Mouse (Mus musculus): ENCODE measurements around the gene Akap2. TPM values are rescaled to one million over a fixed set of nuclear protein-coding genes. Genes with fewer than 3 reads are reported as not detected.

The Akap2 gene
- total and polyA plus RNA-seq, 3 experiments, result 1.7 to 7.2 TPM; not detected in 1

DNA sequence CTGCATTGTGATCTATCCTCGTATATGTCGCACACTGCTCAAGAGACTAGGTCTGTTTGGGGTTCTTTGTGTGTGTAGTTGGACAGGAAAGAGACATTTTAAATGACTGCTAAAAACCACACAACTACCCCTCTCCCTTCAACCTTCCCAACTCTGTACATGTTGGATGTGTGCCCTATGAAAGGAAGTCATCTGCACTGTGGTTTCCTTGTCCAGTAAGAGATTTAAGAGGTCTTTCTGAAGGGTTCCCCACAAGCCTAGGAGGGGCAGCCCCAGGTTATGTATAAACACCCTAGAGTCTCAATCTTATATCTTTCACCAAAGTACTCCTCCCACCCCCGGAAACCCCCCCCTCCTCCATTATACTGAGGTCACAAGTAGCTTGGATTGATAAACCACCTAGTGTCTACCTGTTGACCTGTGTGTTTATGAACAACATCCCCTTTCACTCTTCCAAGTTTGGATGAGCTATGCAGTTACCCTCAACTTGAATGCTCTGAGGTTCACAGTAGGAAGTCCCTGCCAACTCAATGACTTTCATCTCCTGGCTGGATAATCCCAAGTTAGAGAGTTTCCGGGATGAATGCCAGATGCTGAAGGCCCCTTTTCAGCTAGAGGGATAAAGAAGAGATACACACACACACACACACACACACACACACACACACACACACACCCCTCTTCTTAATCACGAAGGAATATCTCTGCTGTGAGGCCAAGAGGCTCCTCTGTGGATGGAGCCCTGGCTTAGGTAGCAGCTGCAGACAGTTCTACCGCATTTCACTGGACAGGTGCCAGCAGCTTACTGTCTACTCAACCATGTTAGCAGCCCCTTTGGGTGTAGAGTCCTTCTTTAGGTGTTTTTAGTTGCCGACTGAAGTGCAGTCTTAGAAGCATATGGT is 166.3 kb downstream of the Akap2 start:
- Histone ChIP-seq H3K9ac (ENCODE audit: control insufficient read depth, low read depth, low read length, poor library complexity, severe bottlenecking) (no peak overlapping the region), H3K27ac (ENCODE audit: control insufficient read depth, low read depth, low read length) (no peak overlapping the region), H3K27me3 (ENCODE audit: control insufficient read depth in 1 of 2, insufficient read depth in 2 of 2, low read length in 2 of 2) (no peaks in the 10 kb centered on the region), H3K9me3 (replicated peaks; ENCODE audit: insufficient read depth, low read length) (no peaks in the 10 kb centered on the region), H3K4me3 (ENCODE audit: control insufficient read depth in 1 of 2, insufficient read depth in 1 of 2, low read depth in 2 of 2, low read length in 2 of 2) (no peak overlapping the region), H3K4me1 (ENCODE audit: control insufficient read depth in 1 of 2, insufficient read depth in 2 of 2, low read length in 2 of 2) (peaks cover 0 to 5% of the 10 kb centered on the region in 2 experiments; a peak in 2 of 4 replicates), H3K36me3 (ENCODE audit: control insufficient read depth in 1 of 2, insufficient read depth in 2 of 2, low read length in 2 of 2) (no peaks in the 10 kb centered on the region), H3K79me2 (ENCODE audit: control insufficient read depth, insufficient read depth, low read length, poor library complexity) (no peaks in the 10 kb centered on the region)
- no peak for TF ChIP-seq KAT2A (conservative IDR thresholded peaks at IDR 0.05; ENCODE audit: low read depth, low read length)
- TF ChIP-seq ZC3H11A (IDR thresholded peaks at IDR 0.05; ENCODE audit: low read depth, low read length), result no peak
- TF ChIP-seq ZMIZ1 (IDR thresholded peaks at IDR 0.05; ENCODE audit: low read depth, low read length), result no peak
- TF ChIP-seq USF1 (IDR thresholded peaks at IDR 0.05; ENCODE audit: low read depth, low read length), result no peak
- TF ChIP-seq USF2 (IDR thresholded peaks at IDR 0.05; ENCODE audit: borderline replicate concordance in 1 of 2, insufficient read depth in 1 of 2, low read depth in 1 of 2, low read length in 2 of 2), result no peak
- TF ChIP-seq CHD1 (IDR thresholded peaks at IDR 0.05; ENCODE audit: low read depth, low read length), result no peak
- TF ChIP-seq MAFK (IDR thresholded peaks at IDR 0.05; ENCODE audit: borderline replicate concordance, low read depth, low read length), result no peak
- TF ChIP-seq POLR2AphosphoS2 (IDR thresholded peaks at IDR 0.05; ENCODE audit: low read length), result no peak
- TF ChIP-seq MAX (IDR thresholded peaks at IDR 0.05; ENCODE audit: low read length), result no peak
- TF ChIP-seq ZKSCAN1 (IDR thresholded peaks at IDR 0.05; ENCODE audit: low read depth, low read length), result no peak
- TF ChIP-seq MAZ (IDR thresholded peaks at IDR 0.05; ENCODE audit: low read depth, low read length), result no peak
- TF ChIP-seq BHLHE40 (IDR thresholded peaks at IDR 0.05; ENCODE audit: borderline replicate concordance, low read depth, low read length), result no peak
- TF ChIP-seq RAD21 (IDR thresholded peaks at IDR 0.05; ENCODE audit: low read depth, low read length), result no peak
- TF ChIP-seq SMC3 (IDR thresholded peaks at IDR 0.05; ENCODE audit: low read depth, low read length), result no peak
- DNase-seq (ENCODE audit: low read depth, low spot score), result peak; percentile 75

DNA sequence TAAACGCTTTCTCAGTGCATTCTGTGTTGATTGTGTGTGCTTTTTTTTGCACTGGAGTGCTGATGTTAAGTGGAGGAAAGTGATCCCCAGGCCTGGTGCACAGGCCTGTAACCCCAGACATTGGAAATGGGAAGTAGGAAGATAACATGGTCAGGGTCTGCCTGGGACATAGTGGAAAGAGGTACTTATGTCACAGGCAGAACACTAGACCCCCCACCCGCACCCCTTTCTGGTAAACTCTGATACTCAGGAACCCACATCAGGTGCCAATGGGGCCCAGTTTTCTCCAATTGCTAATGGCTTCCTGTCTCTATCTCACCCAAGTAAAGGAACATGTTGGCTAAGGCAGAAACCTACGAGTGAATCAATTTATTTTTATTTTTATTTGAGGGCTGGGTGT is 167.1 kb downstream of the Akap2 start:
- no peak for TF ChIP-seq SIN3A (IDR thresholded peaks at IDR 0.05; ENCODE audit: low read length)
- TF ChIP-seq RCOR1 (IDR thresholded peaks at IDR 0.05; ENCODE audit: low read depth, low read length), result no peak
- no peak for TF ChIP-seq GATA1 (IDR thresholded peaks at IDR 0.05; ENCODE audit: low read depth, low read length)
- no peak for TF ChIP-seq UBTF (IDR thresholded peaks at IDR 0.05; ENCODE audit: borderline replicate concordance, insufficient read depth, low read depth, low read length)
- no peak for TF ChIP-seq E2F4 (IDR thresholded peaks at IDR 0.05; ENCODE audit: borderline replicate concordance, low read depth, low read length)
- TF ChIP-seq ETS1 (IDR thresholded peaks at IDR 0.05; ENCODE audit: low read depth, low read length), result no peak
- no peak for TF ChIP-seq TBP (IDR thresholded peaks at IDR 0.05; ENCODE audit: low read depth, low read length)
- TF ChIP-seq ELF1 (IDR thresholded peaks at IDR 0.05; ENCODE audit: low read depth, low read length), result no peak
- no peak for TF ChIP-seq ZNF384 (IDR thresholded peaks at IDR 0.05; ENCODE audit: low read depth, low read length)
- no peak for TF ChIP-seq MAX (IDR thresholded peaks at IDR 0.05; ENCODE audit: low read length)
- TF ChIP-seq MYB (IDR thresholded peaks at IDR 0.05; ENCODE audit: low read depth, low read length), result no peak
- TF ChIP-seq MAZ (IDR thresholded peaks at IDR 0.05; ENCODE audit: low read depth, low read length), result no peak
- Histone ChIP-seq H3K36me3 (ENCODE audit: control insufficient read depth in 1 of 2, insufficient read depth in 2 of 2, low read length in 2 of 2) (no peaks in the 10 kb centered on the region), H3K4me3 (ENCODE audit: control insufficient read depth in 1 of 2, insufficient read depth in 1 of 2, low read depth in 2 of 2, low read length in 2 of 2) (no peak overlapping the region), H3K9me3 (replicated peaks; ENCODE audit: insufficient read depth, low read length) (no peaks in the 10 kb centered on the region), H3K27ac (ENCODE audit: control insufficient read depth, low read depth, low read length) (no peak overlapping the region), H3K27me3 (ENCODE audit: control insufficient read depth in 1 of 2, insufficient read depth in 2 of 2, low read length in 2 of 2) (no peaks in the 10 kb centered on the region), H3K79me2 (ENCODE audit: control insufficient read depth, insufficient read depth, low read length, poor library complexity) (no peaks in the 10 kb centered on the region), H3K4me1 (ENCODE audit: control insufficient read depth in 1 of 2, insufficient read depth in 2 of 2, low read length in 2 of 2) (peaks cover 0 to 5% of the 10 kb centered on the region in 2 experiments; a peak in 2 of 4 replicates), H3K9ac (ENCODE audit: control insufficient read depth, low read depth, low read length, poor library complexity, severe bottlenecking) (no peak overlapping the region)
- no peak for DNase-seq (ENCODE audit: low read depth, low spot score)
